Mouse (Mus musculus): Measurements from ENCODE around the gene Lilr4b. TPM values are rescaled to one million over a fixed set of nuclear protein-coding genes. Genes with fewer than 3 reads are reported as not detected.
"Not testable (repeated sequence)": the region's sequence is repeated elsewhere in the genome, so short reads cannot be mapped to it uniquely, and the experiment has no call there.

Lilr4b gene
- under 1 TPM; 0.38 to 0.88 TPM for total RNA-seq (2021)
- long read RNA-seq, experiment 1, partial matches to known transcripts: 0 of 1 reads
- long read RNA-seq, experiment 1, other reads (novel, unspliced or antisense): 0 of 1 reads
- long read RNA-seq, experiment 2: 0 reads

DNA sequence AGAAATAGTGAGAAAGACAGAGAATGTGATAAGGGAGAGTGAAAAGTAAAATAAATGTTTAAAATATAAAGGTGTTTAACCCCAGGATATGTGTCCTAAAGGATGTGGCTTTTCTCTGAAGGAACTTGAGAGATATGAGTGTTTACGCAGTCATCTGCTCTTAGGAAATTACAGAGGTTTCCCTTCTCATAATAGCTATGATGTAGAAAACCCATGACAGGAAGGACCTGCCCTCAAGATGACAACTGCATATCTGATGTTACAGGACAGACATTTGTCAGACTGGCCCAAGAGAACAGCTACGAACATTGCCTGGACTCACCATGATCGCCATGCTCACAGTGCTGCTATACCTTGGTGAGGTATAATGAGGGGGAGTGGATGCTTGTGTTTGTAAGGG lies at the start of gene Lilr4b, which contains the start of gene Gm49339:
Gene Lilr4b, plus strand, starts transcription at position 236 of the 400 bp plus-strand sequence.
Gene Gm49339, plus strand, starts transcription at position 216 of the 400 bp plus-strand sequence.
- not testable (repeated sequence) for DNase-seq

DNA sequence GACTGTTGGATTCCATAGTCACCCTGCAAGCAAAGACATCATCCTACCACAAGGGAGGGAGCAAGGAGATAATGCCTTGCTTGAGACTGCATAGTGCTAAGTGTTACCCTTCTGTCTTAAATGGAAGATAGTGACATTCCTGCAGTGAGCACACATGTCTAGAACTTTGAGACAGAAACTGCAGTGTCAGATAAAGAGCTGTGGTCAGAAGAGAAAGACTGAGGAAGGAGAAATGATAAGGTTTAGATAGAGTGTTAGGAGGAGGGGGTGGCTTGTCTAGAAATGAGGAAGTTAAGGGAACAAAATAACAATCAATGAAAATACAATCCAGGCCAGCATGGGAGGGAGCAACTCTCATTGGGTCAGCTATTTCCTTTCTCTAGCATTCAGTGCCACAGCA lies 47.5 kb upstream of the Lilr4b start:
- DNase-seq: no peak

DNA sequence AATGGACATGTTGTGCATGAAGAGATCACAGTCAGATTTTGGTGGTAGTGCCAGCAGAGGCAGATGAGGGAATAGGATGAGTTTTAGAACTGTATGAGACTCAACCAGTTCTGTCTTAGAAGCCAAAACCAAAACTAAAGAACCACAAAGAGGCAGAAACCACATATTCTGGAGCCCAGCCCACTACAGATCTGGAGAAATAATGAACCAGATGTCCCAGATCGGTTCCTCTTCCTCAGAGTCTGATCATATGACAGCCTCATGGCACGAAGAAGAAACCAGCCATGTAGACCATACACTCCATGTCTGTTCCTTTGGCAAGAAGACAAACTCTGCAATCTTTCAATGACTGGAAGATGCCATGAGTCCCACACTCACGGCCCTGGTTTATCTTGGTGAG lies 44.7 kb upstream of the Lilr4b start:
- DNase-seq: no peak

- DNase-seq: no peak
Observed at GRCm38 (mm10) chr10:51451610-51452009, 28.8 kb upstream of the Lilr4b start.

GRCm38 (mm10) chr10:51453616-51454298 lies 26.7 kb upstream of the Lilr4b start:
- no peak for DNase-seq

DNA sequence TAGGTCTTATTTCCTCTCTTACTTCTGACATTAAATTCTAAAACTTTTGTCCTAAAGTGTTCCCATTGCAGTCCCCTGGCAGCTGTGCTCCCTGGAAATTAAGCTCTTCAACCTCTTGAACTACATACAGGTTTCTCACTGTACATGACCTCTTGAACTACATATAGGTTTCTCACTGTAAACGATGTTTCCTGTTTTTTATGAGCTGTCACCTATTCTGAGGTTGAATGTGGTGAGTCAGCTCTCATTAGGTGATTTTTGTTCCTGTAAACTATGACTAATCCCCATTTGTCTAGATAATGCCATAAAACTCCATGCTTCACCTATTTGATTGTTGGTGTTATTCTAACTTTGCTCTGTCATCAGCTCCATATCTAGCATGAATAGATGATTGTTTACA lies 26.1 kb upstream of the Lilr4b start:
- DNase-seq: no peak

- no peak for DNase-seq
Observed at GRCm38 (mm10) chr10:51455762-51456161, 24.7 kb upstream of the Lilr4b start.

DNA sequence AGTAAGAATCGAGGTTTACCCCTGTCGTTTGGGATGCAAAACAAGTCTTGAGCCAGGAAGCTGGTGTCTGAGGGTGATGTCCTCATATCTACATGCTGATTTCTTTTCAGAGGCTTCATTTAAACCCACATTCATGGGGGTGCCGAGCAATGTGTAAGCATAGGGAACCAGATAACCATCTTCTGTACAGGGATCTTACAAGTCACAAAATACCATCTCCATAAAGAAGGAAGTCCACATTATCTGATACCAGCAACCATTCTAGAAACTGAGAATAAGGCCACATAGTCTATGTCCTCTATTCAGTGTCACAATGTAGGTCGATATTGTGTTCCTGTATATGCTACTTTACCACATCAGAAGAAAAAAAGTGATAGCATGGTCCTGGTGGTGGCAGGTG lies 24.1 kb upstream of the Lilr4b start:
- no peak for DNase-seq

- not testable (repeated sequence) for DNase-seq
Observed at GRCm38 (mm10) chr10:51463800-51464199, 16.6 kb upstream of the Lilr4b start.

DNA sequence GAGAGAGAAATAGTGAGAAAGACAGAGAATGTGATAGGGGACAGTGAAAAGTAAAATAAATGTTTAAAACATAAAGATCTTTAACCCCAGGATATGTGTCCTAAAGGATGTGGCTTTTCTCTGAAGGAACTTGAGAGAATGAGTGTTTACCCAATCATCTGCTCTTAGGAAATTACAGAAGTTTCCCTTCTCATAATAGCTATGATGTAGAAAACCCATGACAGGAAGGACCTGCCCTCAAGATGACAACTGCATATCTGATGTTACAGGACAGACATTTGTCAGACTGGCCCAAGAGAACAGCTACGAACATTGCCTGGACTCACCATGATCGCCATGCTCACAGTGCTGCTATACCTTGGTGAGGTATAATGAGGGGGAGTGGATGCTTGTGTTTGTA lies 10.3 kb downstream of the Lilr4b start, which contains the start of gene Lilrb4a:
Gene Lilrb4a, plus strand, starts transcription at position 266 of the 400 bp plus-strand sequence.
- not testable (repeated sequence) for DNase-seq

DNA sequence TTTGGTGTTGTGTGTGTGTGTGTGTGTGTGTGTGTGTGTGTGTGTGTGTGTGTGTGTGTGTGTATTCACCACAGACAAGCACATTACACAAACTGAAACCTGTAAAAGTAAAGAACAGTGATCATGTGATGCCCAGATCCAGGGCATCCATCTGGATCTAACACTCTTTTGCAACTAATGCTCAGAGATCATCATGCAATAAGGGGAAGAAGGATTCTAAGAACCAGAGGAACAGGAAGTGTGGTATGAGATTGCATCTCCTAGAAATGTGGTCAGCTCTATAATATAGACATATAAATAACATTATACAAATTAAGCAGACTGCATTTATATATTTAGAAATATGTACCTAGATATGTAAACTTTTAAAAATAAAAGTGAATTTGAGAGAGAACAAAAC lies 39.6 kb downstream of the Lilr4b start:
- DNase-seq: no peak

DNA sequence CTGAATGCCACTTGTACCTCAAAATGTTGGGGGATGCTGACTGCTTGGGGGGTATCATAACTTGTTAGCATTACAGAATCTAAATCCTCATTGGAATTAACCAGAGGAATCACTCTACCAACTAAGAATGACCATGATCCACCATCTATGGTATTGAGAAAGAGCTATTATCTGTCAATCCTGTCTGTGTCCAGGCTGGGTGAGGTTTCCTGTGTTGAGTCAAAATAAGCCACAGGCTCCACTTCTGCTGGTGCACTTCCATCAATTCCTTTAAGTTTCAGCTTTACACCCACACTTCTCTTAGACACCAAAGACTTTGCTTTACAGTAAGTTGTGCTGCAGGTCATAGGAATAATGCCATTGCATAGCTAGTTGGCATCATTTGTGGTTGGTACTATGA lies 41.0 kb downstream of the Lilr4b start:
- no peak for DNase-seq

DNA sequence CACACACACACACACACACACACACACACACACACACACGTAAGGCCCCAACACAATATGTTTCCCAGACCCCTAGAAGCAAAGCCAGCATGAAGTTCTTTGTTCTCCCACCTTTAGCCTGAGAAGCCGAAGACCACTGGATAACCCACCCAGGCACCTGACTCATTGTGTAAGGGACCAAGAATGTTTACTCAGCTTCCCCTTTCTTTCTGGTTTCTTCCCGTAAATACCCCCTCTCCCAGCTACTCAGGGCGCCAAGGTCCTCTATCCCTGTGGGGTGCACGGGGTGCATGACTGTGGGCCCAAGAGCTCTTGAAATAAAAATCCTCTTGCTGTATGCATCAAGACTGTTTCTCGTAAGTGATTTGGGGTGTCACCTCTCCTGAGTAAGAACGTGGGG lies 45.7 kb downstream of the Lilr4b start:
- DNase-seq: no peak

- no peak for DNase-seq
Observed at GRCm38 (mm10) chr10:51526633-51527032, 46.2 kb downstream of the Lilr4b start.

DNA sequence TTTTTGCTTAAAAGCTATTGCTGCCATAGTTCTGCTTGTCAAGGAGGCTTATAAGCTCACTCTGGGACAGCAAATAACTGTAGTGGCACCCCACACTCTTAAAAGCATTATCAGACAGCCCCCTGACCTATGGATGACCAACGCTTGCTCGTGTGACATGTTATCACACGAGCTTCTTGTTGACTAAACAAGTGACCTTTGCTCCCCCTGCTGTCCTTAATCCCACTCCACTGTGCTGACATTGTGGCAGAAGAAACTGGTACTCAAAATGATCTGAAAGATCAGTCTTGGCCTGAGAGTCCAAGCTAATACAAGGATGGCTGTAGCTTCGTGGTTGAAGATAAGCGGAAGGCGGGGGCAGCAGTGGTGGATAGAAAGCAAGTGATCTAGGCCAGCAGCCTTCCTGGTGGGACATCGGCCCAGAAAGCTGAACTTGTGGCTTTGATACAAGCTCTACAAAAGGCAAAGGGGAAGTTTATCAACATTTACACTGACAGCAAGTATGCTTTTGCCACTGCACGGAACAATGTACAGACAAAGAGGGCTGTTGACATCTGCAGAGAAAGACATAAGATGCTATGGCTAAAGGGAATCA lies 48.5 kb downstream of the Lilr4b start:
- DNase-seq: no peak

DNA sequence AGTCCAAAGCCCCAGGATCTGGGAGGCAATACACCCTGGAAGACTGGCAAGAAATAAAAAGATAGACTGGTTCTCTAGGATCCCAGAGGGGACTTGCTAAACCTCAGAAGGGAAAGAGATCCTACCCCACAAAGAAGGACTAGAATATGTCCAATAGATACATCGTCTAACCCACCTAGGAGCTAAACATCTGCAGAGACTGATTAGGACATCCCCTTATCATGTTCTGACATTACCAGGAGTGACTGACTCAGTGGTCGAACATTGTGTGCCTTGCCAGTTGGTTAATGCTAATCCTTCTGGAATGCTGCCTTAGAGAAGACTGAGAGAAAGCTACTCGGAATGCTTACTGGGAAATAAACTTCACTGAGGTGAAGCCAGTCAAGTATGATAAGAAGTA lies 49.1 kb downstream of the Lilr4b start:
- no peak for DNase-seq

- DNase-seq: no peak
Observed at GRCm38 (mm10) chr10:51530813-51531212, 50.4 kb downstream of the Lilr4b start.

Other genes starting within 250 kb of the Lilr4b start
- gene Gm49339, start within 50 bp of the Lilr4b start, total RNA-seq (2021): under 1 TPM; 0.19 to 0.38 TPM
- gene Lilrb4a, start 10.3 kb downstream of the Lilr4b start, total RNA-seq (2021): under 1 TPM; 0.26 to 0.54 TPM
- not detected for gene Fam162b, start 109.9 kb downstream of the Lilr4b start, total RNA-seq (2021)
- not detected for gene Gprc6a, start 150.8 kb downstream of the Lilr4b start, total RNA-seq (2021)
- not detected for gene Rfx6, start 197.1 kb downstream of the Lilr4b start, total RNA-seq (2021)

All from gastrocnemius, postnatal 25 days (tissue).